Mouse (Mus musculus): ENCODE measurements around the gene Col1a1. TPM values are rescaled to one million over a fixed set of nuclear protein-coding genes. Genes with fewer than 3 reads are reported as not detected.

The Col1a1 gene
- total and polyA plus RNA-seq, 3 experiments, result 0.11 to 0.13 TPM; not detected in 1

DNA sequence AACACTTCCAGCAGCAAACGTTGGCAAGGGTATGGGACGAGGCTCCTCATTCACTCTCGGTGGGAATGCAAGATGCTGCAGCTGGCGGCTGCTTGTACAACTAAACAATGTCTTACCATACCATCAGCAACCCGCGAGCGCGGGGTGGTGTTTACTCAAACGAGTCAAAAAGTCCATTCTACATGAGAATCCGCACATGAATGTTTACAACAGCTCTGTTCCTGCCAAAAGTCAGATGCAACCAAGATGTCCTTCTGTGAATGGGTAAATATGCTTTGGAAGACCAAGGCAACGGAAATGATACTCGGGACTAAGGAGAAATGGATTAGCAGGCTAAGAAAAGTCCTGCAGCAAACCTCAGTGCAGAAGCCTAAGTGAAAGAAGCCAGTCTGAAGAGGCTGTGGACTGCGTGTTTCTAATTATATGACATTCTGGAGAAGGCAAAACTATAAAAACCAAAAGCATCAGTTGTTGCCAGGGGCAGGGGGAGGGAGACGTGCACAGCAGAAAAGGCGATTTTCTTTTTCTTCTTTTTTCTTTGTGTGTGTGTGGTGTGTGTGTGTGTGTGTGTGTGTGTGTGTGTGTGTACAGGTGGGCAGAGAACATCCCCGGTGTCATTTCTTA is 39.2 kb upstream of the Col1a1 start:
- Histone ChIP-seq H3K4me2 (ENCODE audit: insufficient read depth, low read depth, poor library complexity, severe bottlenecking) (no peak overlapping the region), H3K9ac (ENCODE audit: insufficient read depth, low read depth) (no peak overlapping the region), H3K4me3 (replicated peaks in 1 of 3; ENCODE audit: low read depth in 2 of 3, low read length in 2 of 3, poor library complexity in 1 of 3) (no peak overlapping the region), H3K79me2 (replicated peaks; ENCODE audit: control insufficient read depth, extremely low read depth, insufficient read depth, poor library complexity, severe bottlenecking) (no peaks in the 10 kb centered on the region), H3K36me3 (replicated peaks in 1 of 2; ENCODE audit: control insufficient read depth in 1 of 2, insufficient read depth in 1 of 2, low read length in 1 of 2) (no peaks in the 10 kb centered on the region), H3K27ac (ENCODE audit: insufficient read depth, low read depth) (no peak overlapping the region), H3K4me1 (ENCODE audit: control insufficient read depth in 1 of 2, insufficient read depth in 2 of 2) (no peaks in the 10 kb centered on the region), H3K27me3 (replicated peaks) (peaks cover 81% of the 10 kb centered on the region), H3K9me3 (replicated peaks; ENCODE audit: low read length) (peaks cover 5% of the 10 kb centered on the region)
- in situ Hi-C loops (cut with MboI; ENCODE audit: low pct_ligation_motif_present, low pct_unique_long_range_greater_than_20kb, low sequenced_read_pairs), result no loop called here
- dilution Hi-C loops (cut with MboI; ENCODE audit: extremely low pct_ligation_motif_present, extremely low pct_unique_long_range_greater_than_20kb, low sequenced_read_pairs), result no loop called here
- no peak for DNase-seq (ENCODE audit: extremely low read depth)
- no peak for TF ChIP-seq MXI1 (IDR thresholded peaks at IDR 0.05; ENCODE audit: low read depth, low read length)
- no peak for TF ChIP-seq MYC (IDR thresholded peaks at IDR 0.05; ENCODE audit: low read depth, low read length)
- no peak for TF ChIP-seq POLR2AphosphoS2 (IDR thresholded peaks at IDR 0.05; ENCODE audit: low read depth, low read length)
- no peak for TF ChIP-seq CHD1 (IDR thresholded peaks at IDR 0.05; ENCODE audit: low read depth, low read length)
- no peak for TF ChIP-seq NRF1 (IDR thresholded peaks at IDR 0.05; ENCODE audit: low read depth, low read length)
- no peak for TF ChIP-seq BHLHE40 (IDR thresholded peaks at IDR 0.05; ENCODE audit: low read depth, low read length)
- no peak for TF ChIP-seq ZMIZ1 (IDR thresholded peaks at IDR 0.05; ENCODE audit: low read depth, low read length)
- TF ChIP-seq GABPA (IDR thresholded peaks at IDR 0.05; ENCODE audit: insufficient replicate concordance, low read depth, low read length), result no peak
- no peak for TF ChIP-seq HCFC1 (IDR thresholded peaks at IDR 0.05; ENCODE audit: low read depth, low read length)
- TF ChIP-seq MAX (IDR thresholded peaks at IDR 0.05; ENCODE audit: low read length), result no peak
- TF ChIP-seq TBP (conservative IDR thresholded peaks at IDR 0.05; ENCODE audit: low read depth, low read length), result no peak
- no peak for TF ChIP-seq UBTF (IDR thresholded peaks at IDR 0.05; ENCODE audit: low read depth, low read length)
- no peak for TF ChIP-seq E2F4 (IDR thresholded peaks at IDR 0.05; ENCODE audit: insufficient replicate concordance, low read depth, low read length)
- TF ChIP-seq IRF4 (IDR thresholded peaks at IDR 0.05; ENCODE audit: low read depth, low read length), result no peak
- TF ChIP-seq ELF1 (IDR thresholded peaks at IDR 0.05; ENCODE audit: low read depth, low read length), result no peak
- no peak for TF ChIP-seq NELFE (IDR thresholded peaks at IDR 0.05; ENCODE audit: low read depth, low read length)

DNA sequence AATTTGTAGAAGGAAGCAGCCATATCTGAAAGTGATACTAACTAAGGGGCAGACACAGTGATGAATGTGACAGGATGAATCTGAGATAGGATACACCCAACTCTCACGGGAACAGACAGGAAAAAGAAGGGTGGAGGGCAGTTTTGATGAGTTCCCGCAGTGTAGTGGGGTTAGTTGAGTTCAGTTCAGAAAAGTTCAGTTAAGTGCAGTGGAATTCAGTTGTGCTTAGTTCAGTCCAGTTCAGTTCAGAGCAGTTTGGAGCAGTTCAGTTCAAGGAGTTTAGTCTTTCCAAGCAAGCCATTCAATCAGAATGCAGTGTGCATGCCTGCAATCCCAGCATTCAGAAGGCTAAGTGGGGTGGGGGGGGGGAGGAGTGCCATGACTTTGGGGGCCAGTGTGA is 34.8 kb upstream of the Col1a1 start:
- H3K9ac ChIP-seq (ENCODE audit: insufficient read depth, low read depth), result no peak overlapping the region
- H3K36me3 ChIP-seq (replicated peaks in 1 of 2; ENCODE audit: control insufficient read depth in 1 of 2, insufficient read depth in 1 of 2, low read length in 1 of 2), result no peaks in the 10 kb centered on the region
- H3K27me3 ChIP-seq (replicated peaks), result peaks cover 84% of the 10 kb centered on the region
- H3K4me1 ChIP-seq (ENCODE audit: control insufficient read depth in 1 of 2, insufficient read depth in 2 of 2), result no peaks in the 10 kb centered on the region
- dilution Hi-C loops (cut with MboI; ENCODE audit: extremely low pct_ligation_motif_present, extremely low pct_unique_long_range_greater_than_20kb, low sequenced_read_pairs) (no loop called here), in situ Hi-C loops (cut with MboI; ENCODE audit: low pct_ligation_motif_present, low pct_unique_long_range_greater_than_20kb, low sequenced_read_pairs) (no loop called here)
- no peak for DNase-seq (ENCODE audit: extremely low read depth)
- H3K9me3 ChIP-seq (replicated peaks; ENCODE audit: low read length), result no peaks in the 10 kb centered on the region
- H3K4me3 ChIP-seq (replicated peaks in 1 of 3; ENCODE audit: low read depth in 2 of 3, low read length in 2 of 3, poor library complexity in 1 of 3), result no peak overlapping the region
- no peak overlapping the region for H3K4me2 ChIP-seq (ENCODE audit: insufficient read depth, low read depth, poor library complexity, severe bottlenecking)
- no peak for TF ChIP-seq TCF12 (IDR thresholded peaks at IDR 0.05; ENCODE audit: low read depth, low read length)
- no peak for TF ChIP-seq JUN (IDR thresholded peaks at IDR 0.05; ENCODE audit: insufficient read depth, low read depth, low read length)
- TF ChIP-seq POLR2AphosphoS2 (IDR thresholded peaks at IDR 0.05; ENCODE audit: low read depth, low read length), result no peak
- TF ChIP-seq MEF2A (IDR thresholded peaks at IDR 0.05; ENCODE audit: borderline replicate concordance, low read depth, low read length), result no peak
- TF ChIP-seq ZNF384 (IDR thresholded peaks at IDR 0.05; ENCODE audit: low read depth, low read length), result no peak
- TF ChIP-seq NELFE (IDR thresholded peaks at IDR 0.05; ENCODE audit: low read depth, low read length), result no peak
- TF ChIP-seq POLR2A (IDR thresholded peaks at IDR 0.05; ENCODE audit: low read depth, low read length), result no peak
- TF ChIP-seq UBTF (IDR thresholded peaks at IDR 0.05; ENCODE audit: low read depth, low read length), result no peak
- no peak for TF ChIP-seq HCFC1 (IDR thresholded peaks at IDR 0.05; ENCODE audit: low read depth, low read length)
- no peak for TF ChIP-seq ETS1 (conservative IDR thresholded peaks at IDR 0.05; ENCODE audit: low read depth, low read length)
- no peaks in the 10 kb centered on the region for H3K79me2 ChIP-seq (replicated peaks; ENCODE audit: control insufficient read depth, extremely low read depth, insufficient read depth, poor library complexity, severe bottlenecking)
- no peak overlapping the region for H3K27ac ChIP-seq (ENCODE audit: insufficient read depth, low read depth)
